Mouse (Mus musculus) bone marrow macrophage, adult 2 months (primary cell): ENCODE results near the gene Ddx51.

Experiments used
- CTCF ChIP-seq: IDR thresholded peaks from 2 replicates; pipeline ENCODE4 v1.5.1; 2012; ENCODE audit warnings: low read depth, mild to moderate bottlenecking, low read length, moderate library complexity
- POLR2A ChIP-seq: IDR thresholded peaks from 2 replicates; pipeline ENCODE4 v1.6.1; 2012; ENCODE audit warnings: mild to moderate bottlenecking, low read depth, low read length, borderline replicate concordance

GRCm38 (mm10) chr5:110624319-110624718 is 28.9 kb upstream of the Ddx51 start:
- TF ChIP-seq CTCF (no peak), POLR2A (no peak)
